Mouse (Mus musculus) forebrain, embryonic 11.5 days (tissue): ENCODE data around the gene Ugcg. TPM values are rescaled to one million over a fixed set of nuclear protein-coding genes. Genes with fewer than 3 reads are reported as not detected.
"Not testable (repeated sequence)": the region's sequence is repeated elsewhere in the genome, so short reads cannot be mapped to it uniquely, and the experiment has no call there.

Experiments
- ATAC-seq: fragments of 200-750 bp; cut with Nextera tagmentation; replicated peaks from 2 replicates; pipeline ENCODE4 v1.8.0; 2017; ENCODE audit warnings: moderate TSS enrichment; ENCODE audit not compliant: low FRiP score
- DNase-seq: peaks from one replicate; pipeline ENCODE4 v3.0.0-alpha.2; 2017; ENCODE audit warnings: low spot score
- H3K27ac ChIP-seq: fragments of 300-500 bp; sonication (generic); 2 replicates; pipeline ENCODE4 v1.5.1; 2014; ENCODE audit warnings: low read depth, low read length
- H3K27me3 ChIP-seq: fragments of 300-500 bp; sonication (generic); 2 replicates; pipeline ENCODE4 v1.6.1; 2014; ENCODE audit warnings: mild to moderate bottlenecking, low read length, mixed read lengths; ENCODE audit not compliant: control insufficient read depth, insufficient read depth
- H3K36me3 ChIP-seq: fragments of 300-500 bp; sonication (generic); 2 replicates; pipeline ENCODE4 v1.6.1; 2014; ENCODE audit warnings: mild to moderate bottlenecking, low read length, moderate library complexity, mixed read lengths; ENCODE audit not compliant: control insufficient read depth, insufficient read depth
- H3K4me1 ChIP-seq: fragments of 300-500 bp; sonication (generic); replicated peaks from 2 replicates; pipeline ENCODE4 v1.6.1; 2014; ENCODE audit warnings: low read length, mixed read lengths; ENCODE audit not compliant: control insufficient read depth, insufficient read depth
- H3K4me2 ChIP-seq: fragments of 300-500 bp; sonication (generic); 2 replicates; pipeline ENCODE4 v1.6.1; 2014; ENCODE audit warnings: low read depth, mild to moderate bottlenecking, low read length, moderate library complexity, mixed read lengths; ENCODE audit not compliant: severe bottlenecking
- H3K4me3 ChIP-seq: fragments of 300-500 bp; sonication (generic); 2 replicates; pipeline ENCODE4 v1.5.1; 2014; ENCODE audit warnings: low read depth, low read length
- H3K9ac ChIP-seq: fragments of 300-500 bp; sonication (generic); 2 replicates; pipeline ENCODE4 v1.6.1; 2014; ENCODE audit warnings: low read length
- H3K9me3 ChIP-seq: fragments of 300-500 bp; sonication (generic); 2 replicates; pipeline ENCODE4 v1.6.1; 2016; ENCODE audit warnings: low read length, mixed read lengths; ENCODE audit not compliant: control insufficient read depth
- WGBS: fragments of 180-500 bp; shearing (Covaris S2); extraction: QIAGEN DNeasy Blood & Tissue Kit; methylation state at CpG from one replicate; pipeline ENCODE4 v1.1.7; 2014; 5-methylcytosine and 5-hydroxymethylcytosine counted together
- polyA plus RNA-seq: library from polyadenylated mRNA; unstranded; fragments of >200 nt; fragmentation: Nextera tagmentation; extraction: Ambion mirVana; gene quantifications from 2 replicates; pipeline ENCODE4 v1.2.1, GENCODE M21; 2014

Gene Ugcg
- polyA plus RNA-seq, 1 experiment from 2014 or later: 13.0 TPM

DNA sequence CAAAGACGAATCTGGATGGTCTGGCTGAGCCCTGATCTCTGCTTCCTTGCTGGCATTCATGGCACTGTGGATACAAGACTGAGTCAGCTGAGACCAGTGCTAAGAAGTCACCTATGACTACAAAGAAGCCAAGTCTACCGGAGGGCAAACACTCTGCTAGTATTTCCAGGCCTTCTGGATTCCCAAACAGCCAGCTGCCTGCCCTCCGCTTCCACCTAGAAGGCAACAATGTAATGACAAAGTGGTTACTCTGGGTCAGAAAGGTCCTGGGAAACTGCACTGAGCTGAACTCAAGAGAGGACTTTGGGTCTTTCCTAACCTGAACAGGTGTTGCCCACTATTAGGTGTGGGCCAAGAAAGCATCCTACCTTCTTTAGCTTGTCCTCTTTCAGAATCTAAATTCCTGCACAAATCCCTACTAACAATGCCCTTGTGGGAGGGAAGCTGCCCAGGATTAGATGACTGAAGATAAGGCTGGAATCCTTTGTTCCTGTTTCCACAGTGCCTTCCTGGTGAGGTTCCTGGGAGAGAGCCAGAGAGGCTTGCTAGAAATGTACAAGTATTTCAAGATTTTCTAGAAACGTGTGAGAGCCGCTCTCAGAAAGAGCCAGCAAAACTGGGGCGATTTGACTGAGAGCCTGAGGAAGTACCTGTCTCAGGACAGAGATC lies 63.5 kb downstream of the Ugcg start:
- Histone ChIP-seq H3K27me3 (no peaks in the 10 kb centered on the region), H3K9me3 (no peaks in the 10 kb centered on the region), H3K4me2 (no peak overlapping the region), H3K4me1 (no peaks in the 10 kb centered on the region), H3K9ac (no peak overlapping the region), H3K36me3 (no peaks in the 10 kb centered on the region), H3K4me3 (no peak overlapping the region), H3K27ac (no peak overlapping the region)
- DNase-seq (no peak), ATAC-seq (no peak)
- 81% methylated on average over 6 of the region's 6 CpGs for WGBS

- Histone ChIP-seq H3K9ac (no peak overlapping the region), H3K9me3 (no peaks in the 10 kb centered on the region), H3K4me1 (no peaks in the 10 kb centered on the region), H3K4me3 (no peak overlapping the region), H3K36me3 (no peaks in the 10 kb centered on the region), H3K27me3 (no peaks in the 10 kb centered on the region), H3K4me2 (no peak overlapping the region), H3K27ac (no peak overlapping the region)
- ATAC-seq: no peak
- DNase-seq: no peak
- 93% methylated on average over 5 of the region's 5 CpGs for WGBS
Measured at GRCm38 (mm10) chr4:59253055-59253434, 64.0 kb downstream of the Ugcg start.

DNA sequence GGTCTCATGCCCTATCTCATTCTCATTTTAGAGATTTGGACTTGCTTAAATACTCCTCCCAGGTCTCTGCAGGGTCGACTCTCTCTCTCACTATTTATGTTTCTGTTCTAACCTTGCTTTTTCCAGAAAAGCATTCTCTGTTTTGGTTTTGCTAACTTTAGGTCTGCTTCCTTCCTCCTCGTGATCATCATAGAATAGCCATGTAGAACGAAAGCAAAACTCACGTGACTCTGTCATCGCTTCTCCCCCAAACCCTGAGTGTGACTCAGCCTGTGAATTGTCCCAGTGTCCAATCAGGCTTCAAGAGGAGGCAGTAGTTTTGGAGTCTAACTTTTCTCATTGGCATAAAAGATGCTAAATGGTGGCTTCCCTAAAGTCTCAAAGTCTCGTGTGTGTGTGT lies 65.3 kb downstream of the Ugcg start:
- WGBS: 87% methylated on average over 6 of the region's 6 CpGs
- Histone ChIP-seq H3K27ac (no peak overlapping the region), H3K4me1 (no peaks in the 10 kb centered on the region), H3K36me3 (no peaks in the 10 kb centered on the region), H3K9ac (no peak overlapping the region), H3K4me3 (no peak overlapping the region), H3K4me2 (no peak overlapping the region), H3K9me3 (no peaks in the 10 kb centered on the region), H3K27me3 (no peaks in the 10 kb centered on the region)
- DNase-seq (no peak), ATAC-seq (no peak)

- Histone ChIP-seq H3K27ac (no peak overlapping the region), H3K4me1 (no peaks in the 10 kb centered on the region), H3K9ac (no peak overlapping the region), H3K36me3 (no peaks in the 10 kb centered on the region), H3K4me3 (no peak overlapping the region), H3K27me3 (no peaks in the 10 kb centered on the region), H3K9me3 (no peaks in the 10 kb centered on the region), H3K4me2 (no peak overlapping the region)
- ATAC-seq (no peak), DNase-seq (no peak)
- WGBS: 61% methylated on average over 5 of the region's 5 CpGs
Measured at GRCm38 (mm10) chr4:59255988-59256387, 66.9 kb downstream of the Ugcg start.

DNA sequence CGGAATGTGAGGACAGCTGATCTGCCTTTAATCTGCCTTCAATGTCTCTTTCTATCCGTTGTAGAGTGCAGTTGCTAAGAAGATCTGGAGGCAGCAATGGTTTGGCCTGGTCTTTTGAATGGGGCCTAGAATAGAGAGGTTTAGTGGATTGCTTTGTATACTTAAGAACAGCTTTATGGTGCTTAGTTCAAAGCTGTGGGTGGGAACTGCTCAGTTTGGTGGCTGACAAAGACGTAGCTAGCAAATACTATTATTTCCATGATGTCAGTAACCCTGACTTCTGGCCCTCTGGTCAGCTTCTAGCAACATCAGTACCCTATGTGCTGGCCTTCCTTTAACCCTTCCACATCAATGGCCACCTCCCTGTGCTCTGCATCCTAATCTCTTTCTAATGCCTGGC lies 68.8 kb downstream of the Ugcg start:
- H3K27me3 ChIP-seq: no peaks in the 10 kb centered on the region
- DNase-seq: no peak
- H3K4me2 ChIP-seq: no peak overlapping the region
- WGBS: 39% methylated on average over 3 of the region's 3 CpGs
- no peak overlapping the region for H3K9ac ChIP-seq
- no peaks in the 10 kb centered on the region for H3K9me3 ChIP-seq
- no peaks in the 10 kb centered on the region for H3K36me3 ChIP-seq
- H3K4me1 ChIP-seq: no peaks in the 10 kb centered on the region
- no peak overlapping the region for H3K4me3 ChIP-seq
- ATAC-seq: no peak
- no peak overlapping the region for H3K27ac ChIP-seq

- ATAC-seq (no peak), DNase-seq (no peak)
- H3K27ac ChIP-seq: no peak overlapping the region
- no peaks in the 10 kb centered on the region for H3K9me3 ChIP-seq
- H3K36me3 ChIP-seq: no peaks in the 10 kb centered on the region
- no peaks in the 10 kb centered on the region for H3K27me3 ChIP-seq
- H3K4me1 ChIP-seq: no peaks in the 10 kb centered on the region
- H3K4me3 ChIP-seq: no peak overlapping the region
- no peak overlapping the region for H3K9ac ChIP-seq
- H3K4me2 ChIP-seq: no peak overlapping the region
- 85% methylated on average over 2 of the region's 2 CpGs for WGBS
Measured at GRCm38 (mm10) chr4:59258771-59259170, 69.7 kb downstream of the Ugcg start.

- no peak for ATAC-seq
Measured at GRCm38 (mm10) chr4:59259806-59260205, 70.7 kb downstream of the Ugcg start.

GRCm38 (mm10) chr4:59260871-59261515 lies 71.9 kb downstream of the Ugcg start:
- Histone ChIP-seq H3K4me1 (no peaks in the 10 kb centered on the region), H3K36me3 (no peaks in the 10 kb centered on the region), H3K27me3 (no peaks in the 10 kb centered on the region), H3K27ac (no peak overlapping the region), H3K9me3 (no peaks in the 10 kb centered on the region), H3K9ac (no peak overlapping the region), H3K4me2 (no peak overlapping the region), H3K4me3 (no peak overlapping the region)
- DNase-seq (no peak), ATAC-seq (no peak)
- WGBS: 87% methylated on average over 13 of the region's 13 CpGs

More at GRCm38 (mm10) chr4:59259806-59260205, 70.7 kb downstream of the Ugcg start:
- no peak for DNase-seq
- Histone ChIP-seq H3K36me3 (no peaks in the 10 kb centered on the region), H3K9me3 (no peaks in the 10 kb centered on the region), H3K9ac (no peak overlapping the region), H3K4me2 (no peak overlapping the region), H3K4me1 (no peaks in the 10 kb centered on the region), H3K27ac (no peak overlapping the region), H3K27me3 (no peaks in the 10 kb centered on the region), H3K4me3 (no peak overlapping the region)
- 83% methylated on average over 1 of the region's 1 CpGs for WGBS

DNA sequence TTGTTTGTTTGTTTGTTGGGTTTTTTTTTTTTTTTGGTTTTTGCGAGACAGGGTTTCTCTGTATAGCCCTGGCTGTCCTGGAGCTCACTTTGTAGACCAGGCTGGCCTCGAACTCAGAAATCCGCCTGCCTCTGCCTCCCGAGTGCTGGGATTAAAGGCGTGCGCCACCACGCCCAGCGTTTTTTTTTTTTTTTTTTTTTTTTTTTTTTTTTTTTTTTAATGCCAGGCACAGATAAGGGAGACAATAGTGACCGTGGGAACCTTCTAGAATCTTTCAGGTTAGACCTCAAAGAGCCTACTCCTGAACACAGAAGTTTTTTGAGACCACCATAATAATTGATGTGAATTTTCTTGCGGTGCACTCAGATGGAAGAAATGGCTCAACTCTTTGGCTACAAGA lies 72.5 kb downstream of the Ugcg start:
- not testable (repeated sequence) for H3K36me3 ChIP-seq, DNase-seq, H3K27ac ChIP-seq, ATAC-seq, H3K4me3 ChIP-seq, H3K9me3 ChIP-seq, H3K27me3 ChIP-seq, H3K4me2 ChIP-seq, H3K9ac ChIP-seq, H3K4me1 ChIP-seq
- 94% methylated on average over 3 of the region's 10 CpGs for WGBS
